Mouse (Mus musculus): ENCODE measurements around the gene Tspan15.

GRCm38 (mm10) chr10:62220732-62221514 is 10.1 kb downstream of the Tspan15 start:
- TF ChIP-seq CTCF (IDR thresholded peaks at IDR 0.05; ENCODE audit: borderline replicate concordance, insufficient read depth, low read depth, low read length) (no peak), POLR2A (IDR thresholded peaks at IDR 0.05; ENCODE audit: borderline replicate concordance, insufficient read depth, low read length) (no peak)
